Mouse (Mus musculus): Measurements from ENCODE around the gene Ap4m1. TPM values are rescaled to one million over a fixed set of nuclear protein-coding genes. Genes with fewer than 3 reads are reported as not detected.

Gene Ap4m1
- total and polyA plus RNA-seq, 3 experiments: 22.2 to 38.5 TPM; not detected in 1

DNA sequence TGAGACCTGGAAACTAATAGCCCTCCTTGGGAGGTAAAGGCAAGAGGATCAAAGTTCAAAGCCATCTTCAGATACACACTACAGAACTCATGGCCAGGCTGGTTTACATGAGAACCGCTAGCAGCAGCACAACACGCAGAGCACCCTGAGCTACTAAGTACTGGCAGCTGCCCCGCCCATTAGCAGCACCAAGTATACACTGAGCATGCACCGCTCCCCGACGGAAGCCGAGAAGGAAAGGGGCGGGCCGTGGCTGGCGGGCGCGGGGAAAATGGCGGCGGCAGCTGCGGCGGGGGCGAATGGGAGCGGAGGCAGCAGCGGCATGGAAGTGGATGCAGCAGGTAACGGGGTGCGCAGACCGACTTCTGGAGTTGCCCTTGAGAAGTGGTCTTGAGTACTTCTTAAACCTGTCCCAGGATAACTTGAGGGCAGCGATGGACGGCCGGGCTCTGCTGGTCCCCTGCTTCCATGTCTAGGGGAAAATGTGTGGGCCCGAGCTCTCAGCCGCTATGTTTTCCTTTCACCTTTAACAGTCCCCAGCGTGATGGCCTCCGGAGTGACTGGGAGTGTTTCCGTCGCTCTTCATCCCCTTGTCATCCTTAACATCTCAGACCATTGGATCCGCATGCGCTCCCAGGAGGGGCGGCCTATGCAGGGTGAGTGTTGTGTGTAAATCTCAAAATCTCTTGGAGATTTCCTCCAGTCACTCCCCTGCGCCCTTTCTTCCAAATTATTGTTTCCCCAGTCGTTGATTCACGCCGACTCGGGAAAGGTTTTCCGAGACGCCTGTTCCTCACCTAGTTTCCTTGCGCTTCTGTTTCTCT, 10.7 kb upstream of the Ap4m1 start, which contains the start of gene Cops6:
Gene Cops6 (plus strand): TSS at position 230 of the 824 bp plus-strand sequence.
- Histone ChIP-seq H3K9ac (ENCODE audit: control insufficient read depth, low read depth, low read length, poor library complexity, severe bottlenecking) (peak within 1 kb of the TSS; percentile 89), H3K27ac (ENCODE audit: control insufficient read depth, low read depth, low read length) (peak within 1 kb of the TSS; percentile 56), H3K27me3 (ENCODE audit: control insufficient read depth in 1 of 2, insufficient read depth in 2 of 2, low read length in 2 of 2) (no peaks in the 10 kb centered on the region), H3K9me3 (replicated peaks; ENCODE audit: insufficient read depth, low read length) (no peaks in the 10 kb centered on the region), H3K4me3 (ENCODE audit: control insufficient read depth in 1 of 2, insufficient read depth in 1 of 2, low read depth in 2 of 2, low read length in 2 of 2) (peak within 1 kb of the TSS; percentile 78 to 91), H3K4me1 (ENCODE audit: control insufficient read depth in 1 of 2, insufficient read depth in 2 of 2, low read length in 2 of 2) (peaks cover 0 to 3% of the 10 kb centered on the region in 2 experiments; a peak in 1 of 4 replicates), H3K79me2 (ENCODE audit: control insufficient read depth, insufficient read depth, low read length, poor library complexity) (peaks cover 9% of the 10 kb centered on the region), H3K36me3 (ENCODE audit: control insufficient read depth in 1 of 2, insufficient read depth in 2 of 2, low read length in 2 of 2) (peaks cover 3 to 7% of the 10 kb centered on the region in 2 experiments; a peak in 1 of 4 replicates)
- peak; percentile 95 for DNase-seq (ENCODE audit: low read depth, low spot score)
- peak; percentile 42 for TF ChIP-seq USF1 (IDR thresholded peaks at IDR 0.05; ENCODE audit: low read depth, low read length)
- peak; percentile 58; the same call in 1 of the 2 replicates for TF ChIP-seq POLR2AphosphoS2 (IDR thresholded peaks at IDR 0.05; ENCODE audit: low read length)
- TF ChIP-seq ZMIZ1 (IDR thresholded peaks at IDR 0.05; ENCODE audit: low read depth, low read length): no peak
- TF ChIP-seq MEF2A (IDR thresholded peaks at IDR 0.05; ENCODE audit: extremely low read depth, insufficient replicate concordance, low read depth, low read length, poor library complexity, severe bottlenecking): no peak
- TF ChIP-seq GABPA (IDR thresholded peaks at IDR 0.05; ENCODE audit: low read depth, low read length): no peak
- TF ChIP-seq NRF1 (IDR thresholded peaks at IDR 0.05; ENCODE audit: insufficient read depth, low read depth, low read length, poor library complexity, severe bottlenecking): peak; percentile 92
- no peak for TF ChIP-seq JUND (IDR thresholded peaks at IDR 0.05; ENCODE audit: low read depth, low read length)
- TF ChIP-seq EP300 (IDR thresholded peaks at IDR 0.05; ENCODE audit: low read depth in 1 of 2, low read length in 2 of 2): no peak
- TF ChIP-seq RCOR1 (IDR thresholded peaks at IDR 0.05; ENCODE audit: low read depth, low read length): no peak
- no peak for TF ChIP-seq ZKSCAN1 (IDR thresholded peaks at IDR 0.05; ENCODE audit: low read depth, low read length)
- TF ChIP-seq POLR2AphosphoS5 (IDR thresholded peaks at IDR 0.05; ENCODE audit: borderline replicate concordance, low read depth, low read length): no peak
- TF ChIP-seq TAL1 (IDR thresholded peaks at IDR 0.05; ENCODE audit: low read length): no peak
- no peak for TF ChIP-seq CHD1 (IDR thresholded peaks at IDR 0.05; ENCODE audit: low read depth, low read length)
- peak; percentile 82 for TF ChIP-seq TCF12 (IDR thresholded peaks at IDR 0.05; ENCODE audit: low read depth, low read length)
- TF ChIP-seq SIN3A (IDR thresholded peaks at IDR 0.05; ENCODE audit: low read length): peak; percentile 94
- TF ChIP-seq KAT2A (conservative IDR thresholded peaks at IDR 0.05; ENCODE audit: low read depth, low read length): peak; percentile 85
- TF ChIP-seq ZC3H11A (IDR thresholded peaks at IDR 0.05; ENCODE audit: low read depth, low read length): no peak
- no peak for TF ChIP-seq MAFK (IDR thresholded peaks at IDR 0.05; ENCODE audit: borderline replicate concordance, low read depth, low read length)
- no peak for TF ChIP-seq GATA1 (IDR thresholded peaks at IDR 0.05; ENCODE audit: low read depth, low read length)
- TF ChIP-seq HCFC1 (IDR thresholded peaks at IDR 0.05; ENCODE audit: low read depth, low read length): peak; percentile 97
- 0 out of 6 replicates have a peak, but pooled peaks of 1 of the 3 experiments have one; percentile 6 for TF ChIP-seq CTCF (IDR thresholded peaks at IDR 0.05 in 2 of 3, conservative IDR thresholded peaks at IDR 0.05 in 1 of 3; ENCODE audit: control insufficient read depth in 1 of 3, insufficient read depth in 1 of 3, low read depth in 2 of 3, low read length in 3 of 3, poor library complexity in 1 of 3, severe bottlenecking in 1 of 3)
- TF ChIP-seq MAZ (IDR thresholded peaks at IDR 0.05; ENCODE audit: low read depth, low read length): peak; percentile 80
- TF ChIP-seq SMC3 (IDR thresholded peaks at IDR 0.05; ENCODE audit: low read depth, low read length): 0 out of 2 replicates have a peak, but pooled peaks have one; percentile 1
- TF ChIP-seq ZNF384 (IDR thresholded peaks at IDR 0.05; ENCODE audit: low read depth, low read length): peak; percentile 56; the same call in 1 of the 2 replicates
- TF ChIP-seq ELF1 (IDR thresholded peaks at IDR 0.05; ENCODE audit: low read depth, low read length): peak; percentile 72
- no peak for TF ChIP-seq BHLHE40 (IDR thresholded peaks at IDR 0.05; ENCODE audit: borderline replicate concordance, low read depth, low read length)
- TF ChIP-seq ETS1 (IDR thresholded peaks at IDR 0.05; ENCODE audit: low read depth, low read length): no peak
- TF ChIP-seq MYC (IDR thresholded peaks at IDR 0.05; ENCODE audit: low read depth, low read length): 0 out of 2 replicates have a peak, but pooled peaks have one; percentile 34
- TF ChIP-seq UBTF (IDR thresholded peaks at IDR 0.05; ENCODE audit: borderline replicate concordance, insufficient read depth, low read depth, low read length): 0 out of 2 replicates have a peak, but pooled peaks have one; percentile 22
- no peak for TF ChIP-seq RAD21 (IDR thresholded peaks at IDR 0.05; ENCODE audit: low read depth, low read length)
- peak; percentile 75 for TF ChIP-seq MXI1 (IDR thresholded peaks at IDR 0.05; ENCODE audit: low read depth, low read length)
- peak; percentile 79 to 81 for TF ChIP-seq POLR2A (IDR thresholded peaks at IDR 0.05; ENCODE audit: control insufficient read depth in 1 of 2, insufficient read depth in 1 of 2, low read depth in 1 of 2, low read length in 2 of 2, poor library complexity in 1 of 2)
- no peak for TF ChIP-seq CHD2 (IDR thresholded peaks at IDR 0.05; ENCODE audit: low read length)
- peak; percentile 87 for TF ChIP-seq NELFE (IDR thresholded peaks at IDR 0.05; ENCODE audit: low read depth, low read length)
- no peak for TF ChIP-seq USF2 (IDR thresholded peaks at IDR 0.05; ENCODE audit: borderline replicate concordance in 1 of 2, insufficient read depth in 1 of 2, low read depth in 1 of 2, low read length in 2 of 2)
